Mouse (Mus musculus) midbrain, embryonic 14.5 days (tissue): ENCODE data around the gene Mcat. TPM values are rescaled to one million over a fixed set of nuclear protein-coding genes. Genes with fewer than 3 reads are reported as not detected.

Experiments used
- ATAC-seq: fragments of 200-750 bp; cut with Nextera tagmentation; 2 replicates; pipeline ENCODE4 v1.8.0; 2017; ENCODE audit warnings: moderate number of reproducible peaks, moderate library complexity; ENCODE audit not compliant: low FRiP score, low TSS enrichment
- DNase-seq: peaks from one replicate; pipeline ENCODE4 v3.0.0-alpha.2; 2015
- H3K27ac ChIP-seq: fragments of 300-500 bp; sonication (generic); replicated peaks from 2 replicates; pipeline ENCODE4 v1.5.1; 2014; ENCODE audit warnings: mild to moderate bottlenecking, low read depth, low read length, moderate library complexity
- H3K27me3 ChIP-seq: fragments of 300-500 bp; sonication (generic); 2 replicates; pipeline ENCODE4 v1.6.1; 2014; ENCODE audit warnings: low read length, control low read depth, mixed read lengths; ENCODE audit not compliant: control insufficient read depth, insufficient read depth
- H3K36me3 ChIP-seq: fragments of 300-500 bp; sonication (generic); 2 replicates; pipeline ENCODE4 v1.6.1; 2014; ENCODE audit warnings: low read length, control low read depth; ENCODE audit not compliant: control insufficient read depth, insufficient read depth
- H3K4me1 ChIP-seq: fragments of 300-500 bp; sonication (generic); 2 replicates; pipeline ENCODE4 v1.6.1; 2014; ENCODE audit warnings: mild to moderate bottlenecking, antibody characterized with exemption, low read length, control low read depth; ENCODE audit not compliant: control insufficient read depth, insufficient read depth
- H3K4me2 ChIP-seq: fragments of 300-500 bp; sonication (generic); 2 replicates; pipeline ENCODE4 v1.6.1; 2014; ENCODE audit warnings: mild to moderate bottlenecking, low read length, moderate library complexity
- H3K4me3 ChIP-seq: fragments of 300-500 bp; sonication (generic); replicated peaks from 2 replicates; pipeline ENCODE4 v1.5.1; 2014; ENCODE audit warnings: low read depth, low read length
- H3K9ac ChIP-seq: fragments of 300-500 bp; sonication (generic); replicated peaks from 2 replicates; pipeline ENCODE4 v1.6.1; 2014; ENCODE audit warnings: mild to moderate bottlenecking, low read length, moderate library complexity
- H3K9me3 ChIP-seq: fragments of 300-500 bp; sonication (generic); 2 replicates; pipeline ENCODE4 v1.6.1; 2016; ENCODE audit warnings: low read length, control low read depth, mixed read lengths; ENCODE audit not compliant: control insufficient read depth
- WGBS: fragments of 180-500 bp; shearing (Covaris S2); extraction: QIAGEN DNeasy Blood & Tissue Kit; methylation state at CpG from one replicate; pipeline ENCODE4 v1.1.7; 2014; 5-methylcytosine and 5-hydroxymethylcytosine counted together
- polyA plus RNA-seq: library from polyadenylated mRNA; unstranded; fragments of >200 nt; fragmentation: Nextera tagmentation; extraction: Ambion mirVana; gene quantifications from 2 replicates; pipeline ENCODE4 v1.2.1, GENCODE M21; 2014

Gene Mcat
- polyA plus RNA-seq, 1 experiment from 2014 or later: 36.2 TPM

DNA sequence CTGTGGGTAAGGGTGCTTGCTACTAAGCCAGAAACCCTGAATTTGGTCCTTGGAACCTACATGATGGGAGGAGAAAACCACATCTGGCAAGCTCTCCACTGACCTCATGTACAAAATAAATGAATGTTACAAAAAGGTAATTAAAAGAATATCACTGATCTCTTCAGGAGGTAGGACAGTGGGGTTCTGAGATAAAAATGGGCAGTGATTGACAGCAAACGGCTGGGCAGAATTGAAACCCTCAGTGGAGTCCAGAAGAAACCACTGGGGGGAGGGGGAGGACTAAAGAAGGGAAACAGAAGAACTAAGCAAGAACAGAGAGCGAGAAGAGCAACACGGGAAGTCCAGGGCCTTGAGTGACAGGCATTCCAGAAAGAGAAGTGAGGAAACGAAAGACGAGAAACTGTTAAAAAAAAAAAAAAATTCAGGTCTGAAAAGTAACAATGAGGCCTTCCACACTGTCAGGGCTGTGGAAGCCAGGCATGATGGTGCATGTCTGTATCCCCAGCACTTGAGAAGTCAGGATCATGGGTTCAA is 2.6 kb downstream of the Mcat start:
- no peak for DNase-seq
- H3K4me1 ChIP-seq: peaks cover 14% of the 10 kb centered on the region
- no peak overlapping the region for H3K9ac ChIP-seq
- peaks cover 8% of the 10 kb centered on the region for H3K27me3 ChIP-seq
- H3K27ac ChIP-seq: no peak overlapping the region
- no peaks in the 10 kb centered on the region for H3K36me3 ChIP-seq
- no peak overlapping the region for H3K4me2 ChIP-seq
- 58% methylated on average over 5 of the region's 5 CpGs for WGBS
- no peak overlapping the region for H3K4me3 ChIP-seq
- H3K9me3 ChIP-seq: no peaks in the 10 kb centered on the region
- ATAC-seq: no peak

DNA sequence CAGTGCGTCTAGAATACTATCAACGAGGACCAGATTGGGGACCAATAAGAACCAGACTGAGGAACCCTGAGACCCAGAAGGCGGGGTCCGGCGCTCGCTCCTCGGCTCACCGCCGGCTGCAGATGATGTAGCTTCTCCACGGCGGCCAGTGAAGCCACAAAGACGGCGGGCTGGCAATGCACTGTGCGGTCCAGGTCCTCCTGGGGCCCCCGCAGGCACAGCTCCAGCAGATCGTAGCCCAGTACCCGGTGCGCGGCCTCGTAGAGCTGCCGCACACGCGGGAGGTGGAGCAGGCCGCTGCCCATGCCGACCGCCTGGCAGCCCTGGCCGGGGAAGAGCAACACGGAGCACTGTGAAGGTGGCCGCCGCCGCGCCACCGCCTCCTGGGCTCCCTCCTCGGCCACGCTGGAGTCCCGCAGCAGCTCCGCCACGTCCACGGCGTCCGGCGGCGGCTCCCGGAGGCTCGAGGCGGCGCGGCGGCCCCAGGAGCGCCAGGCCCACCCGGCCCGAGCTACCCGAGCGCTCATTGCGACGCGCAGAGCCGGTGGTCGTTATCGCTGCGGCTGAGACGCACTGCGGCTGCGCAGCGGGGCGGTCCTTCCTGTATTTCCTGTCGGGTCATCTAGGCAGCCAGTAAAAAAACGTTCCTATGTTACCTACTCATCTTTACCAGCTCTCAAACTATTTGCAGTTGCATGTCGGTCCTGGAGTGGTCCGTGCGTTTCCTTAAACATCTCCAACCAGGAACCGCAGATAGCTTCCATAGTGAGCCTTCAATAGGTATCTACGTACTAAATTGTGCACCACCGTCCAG is 8.2 kb downstream of the Mcat start:
- peak; percentile 85 for ATAC-seq
- Histone ChIP-seq H3K36me3 (peaks cover 24% of the 10 kb centered on the region), H3K4me1 (peaks cover 8% of the 10 kb centered on the region), H3K9me3 (no peaks in the 10 kb centered on the region), H3K4me2 (peak overlapping the region; percentile 82), H3K9ac (peak overlapping the region; percentile 98), H3K27me3 (no peaks in the 10 kb centered on the region), H3K27ac (peak overlapping the region; percentile 95), H3K4me3 (peak overlapping the region; percentile 82)
- peak; percentile 96 for DNase-seq
- under 1% methylated on average over 74 of the region's 74 CpGs for WGBS

DNA sequence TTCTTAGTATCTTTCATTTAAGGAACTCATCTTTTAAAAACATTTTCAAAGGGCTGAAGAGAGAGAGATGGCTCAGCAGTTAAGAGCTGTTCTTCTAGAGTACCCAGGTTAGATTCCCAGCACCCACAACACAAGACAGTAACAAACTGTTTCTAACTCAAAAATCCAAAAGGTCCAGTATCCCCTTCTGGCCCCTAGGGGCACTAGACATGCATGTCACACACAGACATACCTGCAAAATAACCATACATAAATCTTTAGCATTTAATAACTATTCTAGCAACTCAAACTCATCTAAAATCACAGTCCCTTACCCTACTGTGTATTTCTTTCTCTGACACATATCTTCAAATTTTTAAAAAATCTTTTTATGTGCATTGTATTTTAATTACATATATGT is 9.8 kb downstream of the Mcat start:
- H3K4me3 ChIP-seq: no peak overlapping the region
- H3K27me3 ChIP-seq: no peaks in the 10 kb centered on the region
- H3K27ac ChIP-seq: no peak overlapping the region
- no peak for DNase-seq
- ATAC-seq: no peak
- H3K4me2 ChIP-seq: no peak overlapping the region
- no peak overlapping the region for H3K9ac ChIP-seq
- peaks cover 8% of the 10 kb centered on the region for H3K4me1 ChIP-seq
- H3K36me3 ChIP-seq: peaks cover 39% of the 10 kb centered on the region
- H3K9me3 ChIP-seq: no peaks in the 10 kb centered on the region

DNA sequence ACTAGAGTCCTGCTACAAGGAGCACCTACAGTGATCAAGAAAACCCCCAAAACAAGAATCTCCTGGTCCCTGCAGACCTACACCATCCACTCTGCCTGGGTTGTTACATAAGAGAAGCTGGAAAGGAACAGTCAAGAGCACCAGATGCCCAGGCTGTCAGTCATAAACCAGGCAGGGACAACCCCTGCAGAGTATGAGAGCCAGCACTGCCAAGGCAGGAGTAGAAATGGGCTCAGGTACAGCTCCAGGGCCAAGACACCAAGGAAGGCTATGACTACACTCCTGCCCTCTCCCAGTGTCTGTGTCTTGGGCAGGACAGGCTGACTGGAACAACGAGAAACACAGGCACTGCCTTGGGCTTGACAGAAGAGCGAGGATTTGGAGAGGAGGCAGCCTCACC is 13.4 kb downstream of the Mcat start:
- H3K27ac ChIP-seq: no peak overlapping the region
- H3K27me3 ChIP-seq: no peaks in the 10 kb centered on the region
- H3K36me3 ChIP-seq: peaks cover 76% of the 10 kb centered on the region
- H3K4me2 ChIP-seq: no peak overlapping the region
- peaks cover 4% of the 10 kb centered on the region; the same call in 1 of the 2 replicates for H3K4me1 ChIP-seq
- 82% methylated on average over 2 of the region's 2 CpGs for WGBS
- H3K9me3 ChIP-seq: no peaks in the 10 kb centered on the region
- no peak overlapping the region for H3K9ac ChIP-seq
- DNase-seq: no peak
- no peak overlapping the region for H3K4me3 ChIP-seq
- ATAC-seq: no peak

DNA sequence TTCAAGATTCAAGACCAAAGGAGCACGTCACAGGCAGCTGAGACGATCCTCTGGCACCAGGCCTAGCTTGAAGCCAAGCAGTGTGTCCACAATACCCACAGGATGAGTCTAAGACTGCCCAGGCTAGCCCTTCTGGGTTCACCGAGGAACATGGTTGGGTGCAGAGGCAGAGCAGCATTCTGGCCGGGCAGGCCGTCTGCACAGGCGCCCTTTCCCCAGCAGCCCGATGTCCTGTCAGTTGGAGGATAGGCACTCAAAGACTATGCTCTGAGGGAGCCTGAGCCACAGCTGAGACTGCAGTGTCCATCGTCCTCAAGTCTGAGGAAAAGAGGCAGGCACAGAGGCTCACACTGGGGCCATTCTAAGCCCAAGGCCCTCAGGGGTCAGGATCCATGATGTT is 16.4 kb downstream of the Mcat start:
- no peak for ATAC-seq
- Histone ChIP-seq H3K4me2 (no peak overlapping the region), H3K4me3 (no peak overlapping the region), H3K27ac (no peak overlapping the region), H3K9me3 (no peaks in the 10 kb centered on the region), H3K36me3 (peaks cover 71% of the 10 kb centered on the region), H3K4me1 (no peaks in the 10 kb centered on the region), H3K27me3 (no peaks in the 10 kb centered on the region), H3K9ac (no peak overlapping the region)
- 91% methylated on average over 8 of the region's 8 CpGs for WGBS
- no peak for DNase-seq

DNA sequence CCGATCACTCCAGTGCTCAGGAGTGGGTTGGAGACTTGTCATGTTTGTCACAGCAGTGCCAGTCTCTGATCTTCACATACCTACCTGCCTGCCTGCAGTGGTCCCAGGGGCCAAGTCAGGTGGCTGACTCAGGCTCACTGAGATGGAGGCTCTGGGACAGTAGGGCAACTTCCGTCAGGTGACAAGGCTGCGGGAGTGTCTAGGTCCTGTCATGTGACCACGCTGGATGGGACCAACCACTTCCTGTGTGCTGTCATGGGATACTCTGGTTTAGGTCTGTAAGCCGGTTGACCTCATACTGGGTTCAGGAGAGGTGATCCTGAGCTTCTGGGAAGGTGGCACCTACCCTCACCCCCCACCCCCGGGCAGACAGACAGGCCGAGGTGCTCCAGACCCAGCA is 17.6 kb downstream of the Mcat start:
- Histone ChIP-seq H3K36me3 (peaks cover 59% of the 10 kb centered on the region), H3K4me2 (no peak overlapping the region), H3K27me3 (no peaks in the 10 kb centered on the region), H3K27ac (no peak overlapping the region), H3K4me3 (no peak overlapping the region), H3K4me1 (no peaks in the 10 kb centered on the region), H3K9ac (no peak overlapping the region), H3K9me3 (no peaks in the 10 kb centered on the region)
- ATAC-seq (no peak), DNase-seq (no peak)
- WGBS: 93% methylated on average over 7 of the region's 7 CpGs

DNA sequence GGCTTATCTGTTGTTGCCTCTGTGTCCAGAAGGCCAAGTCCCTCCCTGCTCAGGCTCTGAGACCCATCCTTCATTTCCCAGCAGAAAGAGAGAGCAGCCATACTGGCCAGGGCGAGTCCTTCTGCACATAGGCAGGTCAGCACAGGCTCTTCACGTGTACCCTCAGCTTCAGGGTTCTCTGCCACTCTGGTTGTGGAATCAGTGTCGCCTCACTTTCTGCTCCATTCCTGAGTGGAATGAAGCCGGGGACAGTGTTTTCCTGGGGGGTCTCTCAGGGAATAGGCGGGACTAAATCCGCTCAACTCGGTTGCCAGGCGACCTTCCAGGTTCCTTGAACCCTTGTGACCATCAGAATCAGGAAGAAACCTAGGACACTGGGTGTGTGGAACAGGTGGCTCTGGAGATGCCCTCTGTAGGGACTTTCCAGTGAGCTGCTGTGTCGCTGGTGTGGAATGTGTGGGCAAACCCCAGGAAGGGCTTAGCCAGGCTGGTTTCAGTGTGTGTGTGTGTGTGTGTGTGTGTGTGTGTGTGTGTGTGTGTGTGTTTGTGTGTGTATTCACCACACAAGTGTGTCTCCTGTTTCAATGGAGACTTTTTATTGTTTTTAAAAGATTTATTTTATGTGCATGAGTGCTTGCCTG is 21.8 kb downstream of the Mcat start:
- no peak overlapping the region for H3K9ac ChIP-seq

DNA sequence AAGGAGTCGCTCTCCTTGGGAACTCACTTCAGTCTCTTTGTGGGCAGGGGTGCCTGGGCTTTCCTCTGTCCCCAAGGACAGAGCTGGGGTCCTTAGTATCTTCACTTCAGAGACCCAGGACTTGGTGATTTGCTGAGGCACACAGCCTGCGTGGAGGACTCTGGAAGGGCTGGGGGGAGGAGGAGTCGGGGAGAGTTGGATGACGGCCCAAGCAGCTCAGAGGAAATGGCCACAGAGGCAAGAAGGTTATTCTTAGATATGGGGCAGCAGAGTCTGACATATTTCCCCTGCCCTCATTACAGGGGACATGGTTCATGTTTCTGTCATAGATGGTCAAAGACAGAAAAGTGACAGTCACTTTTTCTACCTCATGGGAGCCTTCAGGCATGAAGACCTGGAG is 23.7 kb downstream of the Mcat start:
- no peaks in the 10 kb centered on the region for H3K9me3 ChIP-seq
- no peak overlapping the region for H3K4me2 ChIP-seq
- no peaks in the 10 kb centered on the region for H3K4me1 ChIP-seq
- H3K27me3 ChIP-seq: no peaks in the 10 kb centered on the region
- no peak overlapping the region for H3K9ac ChIP-seq
- WGBS: 72% methylated on average over 4 of the region's 4 CpGs
- H3K36me3 ChIP-seq: no peaks in the 10 kb centered on the region
- ATAC-seq (no peak), DNase-seq (no peak)
- no peak overlapping the region for H3K4me3 ChIP-seq
- H3K27ac ChIP-seq: no peak overlapping the region

More for the DNA sequence above, 21.8 kb downstream of the Mcat start:
- no peaks in the 10 kb centered on the region for H3K27me3 ChIP-seq
- H3K4me2 ChIP-seq: no peak overlapping the region
- no peak overlapping the region for H3K27ac ChIP-seq
- H3K36me3 ChIP-seq: peaks cover 17% of the 10 kb centered on the region
- no peaks in the 10 kb centered on the region for H3K4me1 ChIP-seq
- ATAC-seq (no peak), DNase-seq (no peak)
- 77% methylated on average over 9 of the region's 9 CpGs for WGBS
- no peak overlapping the region for H3K4me3 ChIP-seq
- no peaks in the 10 kb centered on the region for H3K9me3 ChIP-seq

DNA sequence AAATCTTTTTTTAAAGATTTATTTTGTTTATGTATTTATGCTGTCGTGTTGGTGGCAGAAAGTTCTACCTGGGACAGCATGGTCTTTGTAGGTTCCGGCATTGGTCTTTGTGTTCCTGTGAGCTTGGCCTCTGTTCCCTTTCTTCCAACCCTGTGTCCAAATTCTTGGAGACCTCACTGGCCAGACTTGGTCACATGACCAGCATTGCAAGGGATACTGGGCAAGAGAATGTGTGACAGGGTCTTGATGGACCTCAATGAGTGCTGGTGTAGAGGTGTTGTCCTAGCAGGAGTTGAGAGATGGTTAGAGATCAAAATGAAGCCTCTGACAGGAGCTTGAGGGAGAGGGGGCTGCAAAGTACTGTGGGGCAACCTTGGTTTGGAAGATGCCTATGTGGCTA is 24.7 kb downstream of the Mcat start:
- H3K4me2 ChIP-seq: no peak overlapping the region
- no peak overlapping the region for H3K9ac ChIP-seq
- ATAC-seq (no peak), DNase-seq (no peak)
- H3K4me1 ChIP-seq: no peaks in the 10 kb centered on the region
- H3K9me3 ChIP-seq: no peaks in the 10 kb centered on the region
- no peaks in the 10 kb centered on the region for H3K36me3 ChIP-seq
- no peak overlapping the region for H3K27ac ChIP-seq
- no peaks in the 10 kb centered on the region for H3K27me3 ChIP-seq
- H3K4me3 ChIP-seq: no peak overlapping the region
- WGBS: 96% methylated on average over 2 of the region's 2 CpGs
